Mouse (Mus musculus) heart, embryonic 10.5 days (tissue): ENCODE measurements around the gene Sv2b. TPM values are rescaled to one million over a fixed set of nuclear protein-coding genes. Genes with fewer than 3 reads are reported as not detected.

Experiments used
- DNase-seq: peaks from one replicate; pipeline ENCODE4 v3.0.0-alpha.2; 2017; ENCODE audit warnings: low spot score
- H3K27ac ChIP-seq: fragments of 300-500 bp; sonication (generic); 2 replicates; pipeline ENCODE4 v1.5.1; 2016; ENCODE audit warnings: mild to moderate bottlenecking
- H3K27me3 ChIP-seq: fragments of 300-500 bp; sonication (generic); 2 replicates; pipeline ENCODE4 v1.6.1; 2016; ENCODE audit warnings: mild to moderate bottlenecking; ENCODE audit not compliant: poor library complexity, insufficient read depth, severe bottlenecking
- H3K36me3 ChIP-seq: fragments of 300-500 bp; sonication (generic); 2 replicates; pipeline ENCODE4 v1.6.1; 2016; ENCODE audit warnings: mild to moderate bottlenecking, moderate library complexity
- H3K4me1 ChIP-seq: fragments of 300-500 bp; sonication (generic); 2 replicates; pipeline ENCODE4 v1.6.1; 2016; ENCODE audit warnings: mild to moderate bottlenecking
- H3K4me3 ChIP-seq: fragments of 300-500 bp; sonication (generic); 2 replicates; pipeline ENCODE4 v1.5.1; 2016; ENCODE audit warnings: mild to moderate bottlenecking, moderate library complexity
- H3K9me3 ChIP-seq: fragments of 300-500 bp; sonication (generic); 2 replicates; pipeline ENCODE4 v1.6.1; 2016; ENCODE audit warnings: mild to moderate bottlenecking, moderate library complexity
- WGBS: fragments of 180-500 bp; shearing (Covaris S2); methylation state at CpG from one replicate; pipeline ENCODE4 v1.1.7; 2016; 5-methylcytosine and 5-hydroxymethylcytosine counted together
- polyA plus RNA-seq: library from polyadenylated mRNA; unstranded; fragments of >200 nt; fragmentation: Nextera tagmentation; extraction: Ambion mirVana; gene quantifications from 2 replicates; pipeline ENCODE4 v1.2.1, GENCODE M21; 2016

Sv2b gene
- polyA plus RNA-seq, 1 experiment from 2014 or later = 0.41 TPM

GRCm38 (mm10) chr7:75282080-75282650 lies 26.9 kb downstream of the Sv2b start:
- Histone ChIP-seq H3K27ac (no peak overlapping the region), H3K36me3 (no peaks in the 10 kb centered on the region), H3K27me3 (no peaks in the 10 kb centered on the region), H3K4me3 (no peak overlapping the region), H3K9me3 (no peaks in the 10 kb centered on the region), H3K4me1 (0 out of 2 replicates have a peak, but pooled peaks cover 4% of the 10 kb centered on the region)
- no peak for DNase-seq
- WGBS = 80% methylated on average over 3 of the region's 3 CpGs

- DNase-seq = no peak
- Histone ChIP-seq H3K27ac (no peak overlapping the region), H3K36me3 (no peaks in the 10 kb centered on the region), H3K4me1 (0 out of 2 replicates have a peak, but pooled peaks cover 4% of the 10 kb centered on the region), H3K27me3 (no peaks in the 10 kb centered on the region), H3K9me3 (no peaks in the 10 kb centered on the region), H3K4me3 (no peak overlapping the region)
- 78% methylated on average over 4 of the region's 4 CpGs for WGBS
Measured at GRCm38 (mm10) chr7:75281106-75281505, 28.0 kb downstream of the Sv2b start.

- 11% methylated on average over 3 of the region's 3 CpGs for WGBS
- DNase-seq = no peak
- no peak overlapping the region for H3K4me3 ChIP-seq
- no peaks in the 10 kb centered on the region for H3K9me3 ChIP-seq
- H3K36me3 ChIP-seq = no peaks in the 10 kb centered on the region
- H3K27ac ChIP-seq = no peak overlapping the region
- H3K27me3 ChIP-seq = no peaks in the 10 kb centered on the region
- H3K4me1 ChIP-seq = peaks cover 8% of the 10 kb centered on the region; the same call in 1 of the 2 replicates
Measured at GRCm38 (mm10) chr7:75277847-75278246, 31.2 kb downstream of the Sv2b start.

GRCm38 (mm10) chr7:75276739-75277138 lies 32.3 kb downstream of the Sv2b start:
- H3K9me3 ChIP-seq = no peaks in the 10 kb centered on the region
- H3K36me3 ChIP-seq = no peaks in the 10 kb centered on the region
- no peak overlapping the region for H3K27ac ChIP-seq
- H3K4me3 ChIP-seq = no peak overlapping the region
- H3K4me1 ChIP-seq = peaks cover 8% of the 10 kb centered on the region; the same call in 1 of the 2 replicates
- DNase-seq = no peak
- H3K27me3 ChIP-seq = no peaks in the 10 kb centered on the region

GRCm38 (mm10) chr7:75274518-75274917 lies 34.5 kb downstream of the Sv2b start:
- H3K4me3 ChIP-seq = no peak overlapping the region
- DNase-seq = no peak
- WGBS = 42% methylated on average over 3 of the region's 3 CpGs
- H3K4me1 ChIP-seq = peaks cover 4% of the 10 kb centered on the region; the same call in 1 of the 2 replicates
- H3K9me3 ChIP-seq = no peaks in the 10 kb centered on the region
- H3K36me3 ChIP-seq = no peaks in the 10 kb centered on the region
- H3K27ac ChIP-seq = no peak overlapping the region
- no peaks in the 10 kb centered on the region for H3K27me3 ChIP-seq

- Histone ChIP-seq H3K4me1 (peaks cover 4% of the 10 kb centered on the region; the same call in 1 of the 2 replicates), H3K9me3 (no peaks in the 10 kb centered on the region), H3K27me3 (no peaks in the 10 kb centered on the region), H3K4me3 (no peak overlapping the region), H3K36me3 (no peaks in the 10 kb centered on the region), H3K27ac (no peak overlapping the region)
- DNase-seq = no peak
- 65% methylated on average over 2 of the region's 2 CpGs for WGBS
Measured at GRCm38 (mm10) chr7:75273633-75274032, 35.4 kb downstream of the Sv2b start.

- 63% methylated on average over 3 of the region's 3 CpGs for WGBS
- no peak for DNase-seq
- Histone ChIP-seq H3K4me3 (no peak overlapping the region), H3K27me3 (no peaks in the 10 kb centered on the region), H3K9me3 (no peaks in the 10 kb centered on the region), H3K27ac (no peak overlapping the region), H3K4me1 (peaks cover 4% of the 10 kb centered on the region; the same call in 1 of the 2 replicates), H3K36me3 (no peaks in the 10 kb centered on the region)
Measured at GRCm38 (mm10) chr7:75271921-75272381, 37.1 kb downstream of the Sv2b start.

- DNase-seq = no peak
- WGBS = 55% methylated on average over 3 of the region's 3 CpGs
- Histone ChIP-seq H3K9me3 (no peaks in the 10 kb centered on the region), H3K36me3 (no peaks in the 10 kb centered on the region), H3K27ac (no peak overlapping the region), H3K4me1 (peaks cover 4% of the 10 kb centered on the region; the same call in 1 of the 2 replicates), H3K4me3 (no peak overlapping the region), H3K27me3 (no peaks in the 10 kb centered on the region)
Measured at GRCm38 (mm10) chr7:75271306-75271705, 37.8 kb downstream of the Sv2b start.

- H3K27ac ChIP-seq = no peak overlapping the region
- no peak for DNase-seq
- no peak overlapping the region for H3K4me3 ChIP-seq
- no peaks in the 10 kb centered on the region for H3K27me3 ChIP-seq
- WGBS = 68% methylated on average over 4 of the region's 4 CpGs
- no peaks in the 10 kb centered on the region for H3K4me1 ChIP-seq
- no peaks in the 10 kb centered on the region for H3K36me3 ChIP-seq
- no peaks in the 10 kb centered on the region for H3K9me3 ChIP-seq
Measured at GRCm38 (mm10) chr7:75267236-75267635, 41.8 kb downstream of the Sv2b start.

- 70% methylated on average over 4 of the region's 4 CpGs for WGBS
- H3K4me3 ChIP-seq = no peak overlapping the region
- H3K36me3 ChIP-seq = no peaks in the 10 kb centered on the region
- H3K27ac ChIP-seq = no peak overlapping the region
- no peak for DNase-seq
- H3K4me1 ChIP-seq = no peaks in the 10 kb centered on the region
- H3K9me3 ChIP-seq = no peaks in the 10 kb centered on the region
- H3K27me3 ChIP-seq = no peaks in the 10 kb centered on the region
Measured at GRCm38 (mm10) chr7:75265241-75265640, 43.8 kb downstream of the Sv2b start.

- Histone ChIP-seq H3K4me1 (no peaks in the 10 kb centered on the region), H3K9me3 (no peaks in the 10 kb centered on the region), H3K27me3 (no peaks in the 10 kb centered on the region), H3K27ac (no peak overlapping the region), H3K36me3 (no peaks in the 10 kb centered on the region), H3K4me3 (no peak overlapping the region)
- no peak for DNase-seq
- 76% methylated on average over 3 of the region's 3 CpGs for WGBS
Measured at GRCm38 (mm10) chr7:75259945-75260344, 49.1 kb downstream of the Sv2b start.

- no peaks in the 10 kb centered on the region for H3K9me3 ChIP-seq
- H3K4me1 ChIP-seq = no peaks in the 10 kb centered on the region
- 84% methylated on average over 8 of the region's 8 CpGs for WGBS
- no peak overlapping the region for H3K4me3 ChIP-seq
- no peak for DNase-seq
- no peaks in the 10 kb centered on the region for H3K36me3 ChIP-seq
- no peaks in the 10 kb centered on the region for H3K27me3 ChIP-seq
- H3K27ac ChIP-seq = no peak overlapping the region
Measured at GRCm38 (mm10) chr7:75253611-75254250, 55.3 kb downstream of the Sv2b start.

- Histone ChIP-seq H3K36me3 (no peaks in the 10 kb centered on the region), H3K9me3 (no peaks in the 10 kb centered on the region), H3K4me1 (no peaks in the 10 kb centered on the region), H3K27ac (no peak overlapping the region), H3K27me3 (no peaks in the 10 kb centered on the region), H3K4me3 (no peak overlapping the region)
- WGBS = 79% methylated on average over 8 of the region's 8 CpGs
- DNase-seq = no peak
Measured at GRCm38 (mm10) chr7:75240754-75241507, 68.1 kb downstream of the Sv2b start.
